Comparison of ENCODE assay signal across 9 mouse cellular contexts in genomic region chr10:80412656-80413541, GRCm38 (mm10). TPM values are rescaled to one million over a fixed set of nuclear protein-coding genes. Genes with fewer than 3 reads are reported as not detected.
A peak's percentile ranks its signal among the peaks of the same experiment; 100 is the strongest.
DNase-seq lines count a peak whose midpoint lies in the region; ATAC-seq and TF ChIP-seq lines count a peak whose summit lies in the region.
"Had no signal": no experiment of that assay in that cellular context is flagged by ENCODE, and none has a peak within 500 bp of the region (broad histone marks: within the 10 kb centered on the region; RNA-seq: fewer than 3 reads in every experiment).

No protein-coding gene starts in this region.

- H3K9ac ChIP-seq in forebrain, embryonic 15.5 days (replicated peaks): no peak overlapping the region
- H3K9ac ChIP-seq in hindbrain, embryonic 14.5 days: no peak overlapping the region
- no peak overlapping the region for H3K9ac ChIP-seq in lung, postnatal 0 days (replicated peaks; ENCODE audit: low read depth)
- no peak overlapping the region for H3K9ac ChIP-seq in kidney, embryonic 15.5 days

- H3K27me3 ChIP-seq in forebrain, embryonic 15.5 days: no peaks in the 10 kb centered on the region
- no peaks in the 10 kb centered on the region for H3K27me3 ChIP-seq in hindbrain, embryonic 14.5 days (ENCODE audit: control insufficient read depth, insufficient read depth, low read length)
- H3K27me3 ChIP-seq in lung, postnatal 0 days (replicated peaks; ENCODE audit: insufficient read depth, low read length): no peaks in the 10 kb centered on the region
- no peaks in the 10 kb centered on the region for H3K27me3 ChIP-seq in kidney, embryonic 15.5 days

- H3K9me3 ChIP-seq in forebrain, embryonic 15.5 days: no peaks in the 10 kb centered on the region
- H3K9me3 ChIP-seq in hindbrain, embryonic 14.5 days (ENCODE audit: control insufficient read depth, low read length): no peaks in the 10 kb centered on the region
- H3K9me3 ChIP-seq in lung, postnatal 0 days (ENCODE audit: low read length): no peaks in the 10 kb centered on the region
- H3K9me3 ChIP-seq in kidney, embryonic 15.5 days (replicated peaks): no peaks in the 10 kb centered on the region

- ATAC-seq in forebrain, embryonic 15.5 days (replicated peaks): no peak; the same call in 1 of the 2 replicates
- ATAC-seq in hindbrain, embryonic 14.5 days (ENCODE audit: low FRiP score): no peak
- ATAC-seq in lung, postnatal 0 days: peak; percentile 53
- ATAC-seq in kidney, embryonic 15.5 days (replicated peaks; ENCODE audit: low FRiP score): no peak
- no peak for ATAC-seq in erythroid progenitor cell, adult 5-6 weeks (replicated peaks; ENCODE audit: low FRiP score, poor library complexity, severe bottlenecking)

- TF ChIP-seq EP300 in lung, postnatal 0 days (IDR thresholded peaks at IDR 0.05): no peak

- WGBS in forebrain, embryonic 15.5 days: 75% methylated on average over 44 of the region's 44 CpGs
- WGBS in hindbrain, embryonic 14.5 days: 76% methylated on average over 44 of the region's 44 CpGs
- 77% methylated on average over 44 of the region's 44 CpGs for WGBS in lung, postnatal 0 days
- 84% methylated on average over 44 of the region's 44 CpGs for WGBS in kidney, embryonic 15.5 days

- no peak for TF ChIP-seq CTCF in lung, postnatal 0 days (IDR thresholded peaks at IDR 0.05)

- no peak overlapping the region for H3K4me3 ChIP-seq in forebrain, embryonic 15.5 days
- H3K4me3 ChIP-seq in hindbrain, embryonic 14.5 days (replicated peaks; ENCODE audit: low read length): no peak overlapping the region
- no peak overlapping the region for H3K4me3 ChIP-seq in lung, postnatal 0 days (ENCODE audit: low read depth, low read length)
- H3K4me3 ChIP-seq in kidney, embryonic 15.5 days (replicated peaks): no peak overlapping the region

- no peak overlapping the region for H3K4me2 ChIP-seq in forebrain, embryonic 15.5 days (replicated peaks)
- H3K4me2 ChIP-seq in hindbrain, embryonic 14.5 days (replicated peaks): no peak overlapping the region
- H3K4me2 ChIP-seq in lung, postnatal 0 days (replicated peaks; ENCODE audit: low read depth, low read length): no peak overlapping the region
- H3K4me2 ChIP-seq in kidney, embryonic 15.5 days: no peak overlapping the region

- peak; percentile 51 for DNase-seq in adrenal gland, adult 2 months
- no peak for DNase-seq in adrenal gland, adult 18-20 months (ENCODE audit: low spot score in 2 of 2)
- DNase-seq in MN1 (ENCODE audit: low spot score): peak; percentile 85
- DNase-seq in hindbrain, embryonic 14.5 days (ENCODE audit: low spot score): no peak
- peak; percentile 65 for DNase-seq in lung, postnatal 0 days (ENCODE audit: low spot score)

- peaks cover 88% of the 10 kb centered on the region for H3K36me3 ChIP-seq in forebrain, embryonic 15.5 days
- H3K36me3 ChIP-seq in hindbrain, embryonic 14.5 days (replicated peaks; ENCODE audit: control insufficient read depth, insufficient read depth): peaks cover 83% of the 10 kb centered on the region
- peaks cover 34% of the 10 kb centered on the region for H3K36me3 ChIP-seq in lung, postnatal 0 days (ENCODE audit: insufficient read depth, low read length)
- peaks cover 93% of the 10 kb centered on the region for H3K36me3 ChIP-seq in kidney, embryonic 15.5 days

- H3K27ac ChIP-seq in forebrain, embryonic 15.5 days (replicated peaks): peak overlapping the region; percentile 78
- H3K27ac ChIP-seq in hindbrain, embryonic 14.5 days: peak overlapping the region; percentile 20; the same call in 1 of the 2 replicates
- H3K27ac ChIP-seq in lung, postnatal 0 days (ENCODE audit: low read length): no peak overlapping the region
- no peak overlapping the region for H3K27ac ChIP-seq in kidney, embryonic 15.5 days

- peaks cover 18% of the 10 kb centered on the region for H3K4me1 ChIP-seq in forebrain, embryonic 15.5 days
- H3K4me1 ChIP-seq in hindbrain, embryonic 14.5 days (replicated peaks; ENCODE audit: control insufficient read depth, insufficient read depth, low read length): no peaks in the 10 kb centered on the region
- H3K4me1 ChIP-seq in lung, postnatal 0 days (ENCODE audit: insufficient read depth, low read depth, low read length): no peaks in the 10 kb centered on the region
- peaks cover 5% of the 10 kb centered on the region for H3K4me1 ChIP-seq in kidney, embryonic 15.5 days

RNA-seq across cellular contexts. Expression of gene Uqcr11, which starts 6.3 kb away (rescaled TPM):
- total RNA-seq in adrenal gland, adult 2 months (2021): 1,000 to 10,000 TPM in 1 of 2 experiments, 100 to 1,000 TPM in 1; 714 to 1,027 TPM
- polyA plus RNA-seq in adrenal gland, adult 2 months (2012; rRNA removed): 2,955 and 2,958 TPM in 2 replicates
- 1,000 to 10,000 TPM in 1 of 2 experiments, 100 to 1,000 TPM in 1; 797 to 1,071 TPM for total RNA-seq in adrenal gland, adult 18-20 months (2021)
- 551 and 574 TPM in 2 replicates for polyA plus RNA-seq in forebrain, embryonic 15.5 days (2015; fragmentation: Nextera tagmentation; extraction: Ambion mirVana)
- polyA plus RNA-seq in hindbrain, embryonic 14.5 days (2014; fragmentation: Nextera tagmentation; extraction: Ambion mirVana): 675 and 804 TPM in 2 replicates
- 511 and 651 TPM in 2 replicates for polyA plus RNA-seq in lung, postnatal 0 days (2015; fragmentation: Nextera tagmentation; extraction: Ambion mirVana)
- polyA plus RNA-seq in kidney, embryonic 15.5 days (2015; fragmentation: Nextera tagmentation; extraction: Ambion mirVana): 790 and 798 TPM in 2 replicates
- total RNA-seq in erythroid progenitor cell, adult 5-6 weeks (2015; ENCODE audit: low replicate concordance): 65.8 and 80.0 TPM in 2 replicates
- total RNA-seq in erythroid progenitor cell, adult 5-6 weeks (2017; ENCODE audit: low replicate concordance): 67.9 and 87.3 TPM in 2 replicates

RNA-seq across cellular contexts. Expression of gene Mbd3, which starts 13.5 kb away (rescaled TPM):
- total RNA-seq in adrenal gland, adult 2 months (2021): 100 to 1,000 TPM; 125 to 146 TPM
- polyA plus RNA-seq in adrenal gland, adult 2 months (2012; rRNA removed): 158 and 165 TPM in 2 replicates
- 100 to 1,000 TPM; 137 to 157 TPM for total RNA-seq in adrenal gland, adult 18-20 months (2021)
- polyA plus RNA-seq in forebrain, embryonic 15.5 days (2015; fragmentation: Nextera tagmentation; extraction: Ambion mirVana): 281 and 295 TPM in 2 replicates
- 152 and 161 TPM in 2 replicates for polyA plus RNA-seq in hindbrain, embryonic 14.5 days (2014; fragmentation: Nextera tagmentation; extraction: Ambion mirVana)
- polyA plus RNA-seq in lung, postnatal 0 days (2015; fragmentation: Nextera tagmentation; extraction: Ambion mirVana): 90.6 and 90.7 TPM in 2 replicates
- polyA plus RNA-seq in kidney, embryonic 15.5 days (2015; fragmentation: Nextera tagmentation; extraction: Ambion mirVana): 260 and 283 TPM in 2 replicates
- 33.5 TPM in 2 replicates for total RNA-seq in erythroid progenitor cell, adult 5-6 weeks (2015; ENCODE audit: low replicate concordance)
- total RNA-seq in erythroid progenitor cell, adult 5-6 weeks (2017; ENCODE audit: low replicate concordance): 39.7 and 45.8 TPM in 2 replicates

RNA-seq across cellular contexts. Expression of gene Tcf3, which starts 20.5 kb away (rescaled TPM):
- total RNA-seq in adrenal gland, adult 2 months (2021): 10 to 100 TPM; 46.6 to 55.4 TPM
- polyA plus RNA-seq in adrenal gland, adult 2 months (2012; rRNA removed): 148 and 152 TPM in 2 replicates
- total RNA-seq in adrenal gland, adult 18-20 months (2021): 10 to 100 TPM; 32.9 to 44.2 TPM
- 85.2 and 89.6 TPM in 2 replicates for polyA plus RNA-seq in forebrain, embryonic 15.5 days (2015; fragmentation: Nextera tagmentation; extraction: Ambion mirVana)
- 41.3 and 46.5 TPM in 2 replicates for polyA plus RNA-seq in hindbrain, embryonic 14.5 days (2014; fragmentation: Nextera tagmentation; extraction: Ambion mirVana)
- polyA plus RNA-seq in lung, postnatal 0 days (2015; fragmentation: Nextera tagmentation; extraction: Ambion mirVana): 34.7 and 36.2 TPM in 2 replicates
- polyA plus RNA-seq in kidney, embryonic 15.5 days (2015; fragmentation: Nextera tagmentation; extraction: Ambion mirVana): 130 and 138 TPM in 2 replicates
- 127 and 148 TPM in 2 replicates for total RNA-seq in erythroid progenitor cell, adult 5-6 weeks (2015; ENCODE audit: low replicate concordance)
- total RNA-seq in erythroid progenitor cell, adult 5-6 weeks (2017; ENCODE audit: low replicate concordance): 140 and 145 TPM in 2 replicates

RNA-seq across cellular contexts. Expression of gene Mex3d, which starts 25.4 kb away (rescaled TPM):
- 10 to 100 TPM; 19.2 to 19.5 TPM for total RNA-seq in adrenal gland, adult 2 months (2021)
- 60.7 and 61.5 TPM in 2 replicates for polyA plus RNA-seq in adrenal gland, adult 2 months (2012; rRNA removed)
- total RNA-seq in adrenal gland, adult 18-20 months (2021): 10 to 100 TPM; 16.6 to 18.0 TPM
- polyA plus RNA-seq in forebrain, embryonic 15.5 days (2015; fragmentation: Nextera tagmentation; extraction: Ambion mirVana): 22.0 and 22.7 TPM in 2 replicates
- 12.3 and 13.3 TPM in 2 replicates for polyA plus RNA-seq in hindbrain, embryonic 14.5 days (2014; fragmentation: Nextera tagmentation; extraction: Ambion mirVana)
- 6.0 and 6.3 TPM in 2 replicates for polyA plus RNA-seq in lung, postnatal 0 days (2015; fragmentation: Nextera tagmentation; extraction: Ambion mirVana)
- polyA plus RNA-seq in kidney, embryonic 15.5 days (2015; fragmentation: Nextera tagmentation; extraction: Ambion mirVana): 7.1 and 8.4 TPM in 2 replicates
- 1.4 TPM in 1 of 2 replicates, not detected in the other for total RNA-seq in erythroid progenitor cell, adult 5-6 weeks (2015; ENCODE audit: low replicate concordance)
- 6.7 TPM in 1 of 2 replicates, not detected in the other for total RNA-seq in erythroid progenitor cell, adult 5-6 weeks (2017; ENCODE audit: low replicate concordance)

RNA-seq across cellular contexts. Expression of gene Plk5, which starts 56.6 kb away (rescaled TPM):
- total RNA-seq in adrenal gland, adult 2 months (2021): under 1 TPM; 0.14 to 0.45 TPM
- polyA plus RNA-seq in adrenal gland, adult 2 months (2012; rRNA removed): 1.5 and 2.6 TPM in 2 replicates
- total RNA-seq in adrenal gland, adult 18-20 months (2021): under 1 TPM; 0.19 to 0.27 TPM
- polyA plus RNA-seq in forebrain, embryonic 15.5 days (2015; fragmentation: Nextera tagmentation; extraction: Ambion mirVana): 2.2 and 2.7 TPM in 2 replicates
- polyA plus RNA-seq in hindbrain, embryonic 14.5 days (2014; fragmentation: Nextera tagmentation; extraction: Ambion mirVana): 3.6 and 4.1 TPM in 2 replicates
- 1.00 and 1.0 TPM in 2 replicates for polyA plus RNA-seq in lung, postnatal 0 days (2015; fragmentation: Nextera tagmentation; extraction: Ambion mirVana)
- polyA plus RNA-seq in kidney, embryonic 15.5 days (2015; fragmentation: Nextera tagmentation; extraction: Ambion mirVana): 0.67 and 0.70 TPM in 2 replicates
- not detected in 2 replicates for total RNA-seq in erythroid progenitor cell, adult 5-6 weeks (2015; ENCODE audit: low replicate concordance)
- not detected in 2 replicates for total RNA-seq in erythroid progenitor cell, adult 5-6 weeks (2017; ENCODE audit: low replicate concordance)
- total RNA-seq: neutrophil, adult 5-6 weeks had no signal

Comparison
In these comparisons a context has a peak if more than half of its experiments do, and no peak if none do; other contexts are left out.
1. DNase-seq: peak in adrenal gland, adult 2 months (single experiment), MN1 (single experiment) and lung, postnatal 0 days (single experiment); none in adrenal gland, adult 18-20 months (0 of 2) and hindbrain, embryonic 14.5 days (single experiment).
2. H3K27ac ChIP-seq: peak in forebrain, embryonic 15.5 days (single experiment) and hindbrain, embryonic 14.5 days (single experiment); none in lung, postnatal 0 days (single experiment) and kidney, embryonic 15.5 days (single experiment).